Mouse (Mus musculus) small intestine, adult 2 months (tissue): ENCODE results near the gene Treml2.

ENCODE experiments used
- CTCF ChIP-seq: fragments of 200-500 bp; IDR thresholded peaks from 2 replicates; pipeline ENCODE4 v1.5.1; 2012; ENCODE audit warnings: low read depth, mild to moderate bottlenecking, control low read depth, inconsistent platforms, low read length, moderate library complexity, mixed read lengths; ENCODE audit not compliant: insufficient replicate concordance, insufficient read length; ENCODE audit errors: extremely low read depth
- POLR2A ChIP-seq: fragments of 200-500 bp; IDR thresholded peaks from 2 replicates; pipeline ENCODE4 v1.6.1; 2012; ENCODE audit warnings: low read depth, mild to moderate bottlenecking, control low read depth, inconsistent platforms, low read length, moderate library complexity

DNA sequence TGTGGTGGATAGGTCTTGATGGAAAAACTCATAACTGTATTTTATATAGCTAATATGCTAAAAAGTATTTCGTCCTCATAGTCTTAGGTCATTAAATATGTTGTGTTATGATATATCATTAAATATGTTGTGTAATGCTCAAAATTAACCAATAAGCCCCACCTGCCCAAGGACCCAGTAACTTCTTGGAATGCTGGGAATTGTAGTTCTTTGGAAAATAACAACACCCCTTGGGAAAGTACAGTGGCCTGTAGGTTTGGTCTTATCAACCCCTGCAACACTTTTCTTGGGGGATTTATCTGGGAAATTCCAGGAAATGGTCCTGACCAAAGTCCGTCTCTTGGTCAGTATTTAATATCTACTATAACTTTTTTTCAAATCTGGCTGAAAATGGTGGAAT lies 43.8 kb downstream of the Treml2 start:
- TF ChIP-seq POLR2A (no peak), CTCF (no peak)
